Mouse (Mus musculus) MEL (cell line): ENCODE measurements at regions not wholly inside any gene's neighbourhood (a gene's known extent, or its start where the extent isn't known, plus 50 kb on each side); places are given as distances from the start of the nearest gene placed in this dataset.

Source experiments
- CHD1 ChIP-seq: IDR thresholded peaks from 2 replicates; pipeline ENCODE4 v1.6.1; 2012; ENCODE audit warnings: low read depth, mild to moderate bottlenecking, inconsistent platforms, low read length, improper control_type of control experiment
- CTCF ChIP-seq, 3 experiments: IDR thresholded peaks in 2 of 3; conservative IDR thresholded peaks in 1 of 3; 2 replicates each; pipeline ENCODE4 v1.5.1; 2011 to 2012; ENCODE audit warnings: low read length in 3 of 3, low read depth in 2 of 3, mild to moderate bottlenecking in 2 of 3, improper control_type of control experiment in 1 of 3, inconsistent platforms in 1 of 3, mixed read lengths in 1 of 3, moderate library complexity in 1 of 3; ENCODE audit not compliant: control insufficient read depth in 1 of 3, insufficient read depth in 1 of 3, poor library complexity in 1 of 3, severe bottlenecking in 1 of 3
- E2F4 ChIP-seq: IDR thresholded peaks from 2 replicates; pipeline ENCODE4 v1.6.1; 2011; ENCODE audit warnings: low read depth, low read length, improper control_type of control experiment, borderline replicate concordance
- ELF1 ChIP-seq: IDR thresholded peaks from 2 replicates; pipeline ENCODE4 v1.6.1; 2014; ENCODE audit warnings: low read depth, mild to moderate bottlenecking, inconsistent platforms, low read length, improper control_type of control experiment, moderate library complexity
- GATA1 ChIP-seq: IDR thresholded peaks from 2 replicates; pipeline ENCODE4 v1.6.1; 2011; ENCODE audit warnings: low read depth, low read length, improper control_type of control experiment
- MEF2A ChIP-seq: IDR thresholded peaks from 2 replicates; pipeline ENCODE4 v1.6.1; 2014; ENCODE audit warnings: low read depth, mild to moderate bottlenecking, inconsistent platforms, low read length, improper control_type of control experiment; ENCODE audit not compliant: poor library complexity, insufficient replicate concordance, severe bottlenecking; ENCODE audit errors: extremely low read depth
- NELFE ChIP-seq: IDR thresholded peaks from 2 replicates; pipeline ENCODE4 v1.6.1; 2011; ENCODE audit warnings: low read depth, low read length, improper control_type of control experiment
- POLR2A ChIP-seq, 2 experiments: IDR thresholded peaks; 2 replicates each; pipeline ENCODE4 v1.6.1; 2011 to 2012; ENCODE audit warnings: low read length in 2 of 2, mild to moderate bottlenecking in 2 of 2, control low read depth in 1 of 2, improper control_type of control experiment in 1 of 2, low read depth in 1 of 2, moderate library complexity in 1 of 2; ENCODE audit not compliant: control insufficient read depth in 1 of 2, insufficient read depth in 1 of 2, poor library complexity in 1 of 2
- POLR2AphosphoS2 ChIP-seq: IDR thresholded peaks from 2 replicates; pipeline ENCODE4 v1.6.1; 2011; ENCODE audit warnings: low read length, improper control_type of control experiment
- TBP ChIP-seq: IDR thresholded peaks from 2 replicates; pipeline ENCODE4 v1.8.0; 2011; ENCODE audit warnings: low read depth, low read length, improper control_type of control experiment
- TCF12 ChIP-seq: IDR thresholded peaks from 2 replicates; pipeline ENCODE4 v1.6.1; 2014; ENCODE audit warnings: low read depth, mild to moderate bottlenecking, inconsistent platforms, low read length, improper control_type of control experiment, moderate library complexity
- ZNF384 ChIP-seq: IDR thresholded peaks from 2 replicates; pipeline ENCODE4 v1.6.1; 2012; ENCODE audit warnings: low read depth, mild to moderate bottlenecking, inconsistent platforms, low read length, improper control_type of control experiment

- TF ChIP-seq CHD1 = no peak
- no peak for TF ChIP-seq NELFE
- no peak for TF ChIP-seq E2F4
- TF ChIP-seq CTCF (IDR thresholded peaks at IDR 0.05 in 2 of 3, conservative IDR thresholded peaks at IDR 0.05 in 1 of 3; ENCODE audit: control insufficient read depth in 1 of 3, insufficient read depth in 1 of 3, low read depth in 2 of 3, low read length in 3 of 3, poor library complexity in 1 of 3, severe bottlenecking in 1 of 3) = no peak
- no peak for TF ChIP-seq MEF2A
- TF ChIP-seq TCF12 = no peak
- no peak for TF ChIP-seq ZNF384
- TF ChIP-seq POLR2A (IDR thresholded peaks at IDR 0.05; ENCODE audit: control insufficient read depth in 1 of 2, insufficient read depth in 1 of 2, low read depth in 1 of 2, low read length in 2 of 2, poor library complexity in 1 of 2) = no peak
- no peak for TF ChIP-seq TBP
- no peak for TF ChIP-seq ELF1
- no peak for TF ChIP-seq POLR2AphosphoS2
- TF ChIP-seq GATA1 = no peak
Measured at GRCm38 (mm10) chr2:117842309-117842986, 269.2 kb upstream of the Thbs1 start.
